Mouse (Mus musculus) intestine, embryonic 16.5 days (tissue): ENCODE measurements at regions not wholly inside any gene's neighbourhood (a gene's known extent, or its start where the extent isn't known, plus 50 kb on each side); places are given as distances from the start of the nearest gene placed in this dataset.

Experiments used
- ATAC-seq: fragments of 200-750 bp; cut with Nextera tagmentation; 2 replicates; pipeline ENCODE4 v1.8.0; 2017; ENCODE audit warnings: moderate TSS enrichment, moderate library complexity
- H3K27ac ChIP-seq: fragments of 300-500 bp; sonication (generic); 2 replicates; pipeline ENCODE4 v1.5.1; 2014; ENCODE audit warnings: mild to moderate bottlenecking, low read length
- H3K27me3 ChIP-seq: fragments of 300-500 bp; sonication (generic); replicated peaks from 2 replicates; pipeline ENCODE4 v1.6.1; 2014; ENCODE audit warnings: low read length, control low read depth, mixed read lengths; ENCODE audit not compliant: control insufficient read depth, insufficient read depth
- H3K36me3 ChIP-seq: fragments of 300-500 bp; sonication (generic); 2 replicates; pipeline ENCODE4 v1.6.1; 2014; ENCODE audit warnings: low read length, control low read depth; ENCODE audit not compliant: control insufficient read depth, insufficient read depth
- H3K4me1 ChIP-seq: fragments of 300-500 bp; sonication (generic); 2 replicates; pipeline ENCODE4 v1.6.1; 2014; ENCODE audit warnings: low read length, control low read depth, mixed read lengths; ENCODE audit not compliant: control insufficient read depth, insufficient read depth
- H3K4me2 ChIP-seq: fragments of 300-500 bp; sonication (generic); 2 replicates; pipeline ENCODE4 v1.6.1; 2014; ENCODE audit warnings: low read depth, low read length, control low read depth
- H3K4me3 ChIP-seq: fragments of 300-500 bp; sonication (generic); 2 replicates; pipeline ENCODE4 v1.5.1; 2014; ENCODE audit warnings: mild to moderate bottlenecking, low read length
- H3K9ac ChIP-seq: fragments of 300-500 bp; sonication (generic); 2 replicates; pipeline ENCODE4 v1.6.1; 2014; ENCODE audit warnings: low read depth, low read length
- H3K9me3 ChIP-seq: fragments of 300-500 bp; sonication (generic); 2 replicates; pipeline ENCODE4 v1.6.1; 2016; ENCODE audit warnings: low read length, control low read depth; ENCODE audit not compliant: control insufficient read depth
- WGBS: fragments of 180-500 bp; shearing (Covaris S2); extraction: QIAGEN DNeasy Blood & Tissue Kit; methylation state at CpG from one replicate; pipeline ENCODE4 v1.1.7; 2014; 5-methylcytosine and 5-hydroxymethylcytosine counted together

DNA sequence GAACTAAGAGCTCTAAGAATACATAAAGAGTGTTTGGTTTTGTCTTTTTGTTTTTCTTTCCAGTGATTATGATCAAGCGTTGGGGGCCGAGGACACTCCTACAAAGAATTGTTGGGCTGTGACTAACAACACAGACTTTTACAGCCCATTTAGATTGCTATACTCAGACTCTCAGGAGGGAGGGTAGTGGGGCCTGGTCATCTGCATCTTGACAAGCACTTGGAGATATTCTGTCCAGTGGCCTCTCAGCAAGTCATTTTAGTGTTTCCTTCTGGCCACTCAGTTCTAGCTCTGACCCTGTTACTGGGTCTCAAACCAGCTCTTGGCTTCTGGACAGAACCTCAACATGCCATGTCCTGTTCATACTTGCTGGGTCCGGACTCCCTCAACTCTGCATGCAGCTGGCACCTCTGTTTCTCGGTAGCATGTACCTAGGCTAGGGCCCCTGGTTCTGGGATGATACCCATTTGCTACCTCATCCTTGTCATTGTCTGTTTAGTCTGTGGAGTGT is 279.6 kb downstream of the Gm49356 start:
- Histone ChIP-seq H3K9ac (no peak overlapping the region), H3K4me1 (no peaks in the 10 kb centered on the region), H3K9me3 (no peaks in the 10 kb centered on the region), H3K27ac (no peak overlapping the region), H3K27me3 (no peaks in the 10 kb centered on the region), H3K4me3 (no peak overlapping the region), H3K36me3 (no peaks in the 10 kb centered on the region), H3K4me2 (no peak overlapping the region)
- WGBS, result 87% methylated on average over 4 of the region's 4 CpGs
- no peak for ATAC-seq

- 86% methylated on average over 12 of the region's 12 CpGs for WGBS
- Histone ChIP-seq H3K4me3 (no peak overlapping the region), H3K4me2 (no peak overlapping the region), H3K9me3 (no peaks in the 10 kb centered on the region), H3K9ac (no peak overlapping the region), H3K27me3 (no peaks in the 10 kb centered on the region), H3K36me3 (no peaks in the 10 kb centered on the region), H3K4me1 (no peaks in the 10 kb centered on the region), H3K27ac (no peak overlapping the region)
- no peak for ATAC-seq
Observed at GRCm38 (mm10) chr15:59169237-59169797, 280.2 kb downstream of the Gm49356 start.

DNA sequence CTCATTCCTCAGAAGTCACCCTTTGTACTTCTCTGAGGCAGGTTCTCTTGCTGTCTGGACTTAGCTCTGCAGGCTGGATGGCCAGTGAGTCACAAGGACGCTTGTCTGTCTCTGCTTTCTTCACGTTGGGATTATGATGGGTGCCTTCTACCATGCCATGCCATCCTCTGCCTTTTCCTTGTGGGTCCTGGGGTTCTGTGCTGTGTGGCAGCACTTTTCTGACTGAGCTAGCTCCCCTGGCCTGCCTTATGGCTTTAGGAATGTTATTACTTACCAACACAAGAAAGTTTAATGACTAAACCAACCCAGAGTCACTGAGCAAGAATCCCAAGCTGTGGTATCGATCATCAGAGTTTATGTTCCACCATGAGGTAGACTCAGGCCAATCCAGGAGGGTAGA is 280.7 kb downstream of the Gm49356 start:
- Histone ChIP-seq H3K4me2 (no peak overlapping the region), H3K9me3 (no peaks in the 10 kb centered on the region), H3K27me3 (no peaks in the 10 kb centered on the region), H3K9ac (no peak overlapping the region), H3K4me3 (no peak overlapping the region), H3K27ac (no peak overlapping the region), H3K4me1 (no peaks in the 10 kb centered on the region; the same call in 1 of the 2 replicates), H3K36me3 (no peaks in the 10 kb centered on the region)
- no peak for ATAC-seq
- 84% methylated on average over 3 of the region's 3 CpGs for WGBS

GRCm38 (mm10) chr15:59171120-59171519 is 282.0 kb downstream of the Gm49356 start:
- Histone ChIP-seq H3K4me2 (no peak overlapping the region), H3K27me3 (no peaks in the 10 kb centered on the region), H3K27ac (no peak overlapping the region), H3K9ac (no peak overlapping the region), H3K9me3 (no peaks in the 10 kb centered on the region), H3K36me3 (no peaks in the 10 kb centered on the region), H3K4me3 (no peak overlapping the region), H3K4me1 (no peaks in the 10 kb centered on the region; the same call in 1 of the 2 replicates)
- ATAC-seq, result no peak
- WGBS, result 28% methylated on average over 6 of the region's 6 CpGs

- no peak for ATAC-seq
- H3K27ac ChIP-seq, result 0 out of 2 replicates have a peak overlapping the region, but pooled peaks have one; percentile 24
Observed at GRCm38 (mm10) chr15:59173452-59174245, 284.6 kb downstream of the Gm49356 start.

GRCm38 (mm10) chr15:59174246-59174751 is 285.2 kb downstream of the Gm49356 start:
- no peak for ATAC-seq
- Histone ChIP-seq H3K27ac (0 out of 2 replicates have a peak overlapping the region, but pooled peaks have one; percentile 24), H3K4me3 (no peak overlapping the region)

More at GRCm38 (mm10) chr15:59173452-59174245, 284.6 kb downstream of the Gm49356 start:
- Histone ChIP-seq H3K4me1 (no peaks in the 10 kb centered on the region; the same call in 1 of the 2 replicates), H3K27me3 (no peaks in the 10 kb centered on the region), H3K4me3 (no peak overlapping the region), H3K9me3 (no peaks in the 10 kb centered on the region), H3K36me3 (no peaks in the 10 kb centered on the region), H3K9ac (no peak overlapping the region), H3K4me2 (no peak overlapping the region)
- 79% methylated on average over 21 of the region's 21 CpGs for WGBS

GRCm38 (mm10) chr15:59174893-59175531 is 285.9 kb downstream of the Gm49356 start:
- Histone ChIP-seq H3K36me3 (no peaks in the 10 kb centered on the region), H3K27me3 (no peaks in the 10 kb centered on the region), H3K4me1 (no peaks in the 10 kb centered on the region; the same call in 1 of the 2 replicates), H3K9me3 (no peaks in the 10 kb centered on the region), H3K4me3 (no peak overlapping the region), H3K27ac (no peak overlapping the region), H3K4me2 (no peak overlapping the region), H3K9ac (no peak overlapping the region)
- 55% methylated on average over 8 of the region's 8 CpGs for WGBS
- no peak for ATAC-seq

More at GRCm38 (mm10) chr15:59174246-59174751, 285.2 kb downstream of the Gm49356 start:
- H3K4me1 ChIP-seq, result no peaks in the 10 kb centered on the region; the same call in 1 of the 2 replicates
- H3K4me2 ChIP-seq, result no peak overlapping the region
- H3K36me3 ChIP-seq, result no peaks in the 10 kb centered on the region
- H3K9ac ChIP-seq, result no peak overlapping the region
- H3K9me3 ChIP-seq, result no peaks in the 10 kb centered on the region
- no peaks in the 10 kb centered on the region for H3K27me3 ChIP-seq
- WGBS, result 56% methylated on average over 7 of the region's 7 CpGs

GRCm38 (mm10) chr15:59180076-59180475 is 291.0 kb downstream of the Gm49356 start:
- Histone ChIP-seq H3K27ac (no peak overlapping the region), H3K4me3 (no peak overlapping the region), H3K9ac (no peak overlapping the region), H3K27me3 (no peaks in the 10 kb centered on the region), H3K4me1 (no peaks in the 10 kb centered on the region), H3K4me2 (no peak overlapping the region), H3K36me3 (no peaks in the 10 kb centered on the region), H3K9me3 (no peaks in the 10 kb centered on the region)
- WGBS, result 89% methylated on average over 3 of the region's 3 CpGs
- ATAC-seq, result no peak

GRCm38 (mm10) chr15:59184461-59184860 is 295.4 kb downstream of the Gm49356 start:
- H3K4me1 ChIP-seq, result no peaks in the 10 kb centered on the region
- no peak overlapping the region for H3K4me2 ChIP-seq
- no peaks in the 10 kb centered on the region for H3K36me3 ChIP-seq
- no peaks in the 10 kb centered on the region for H3K9me3 ChIP-seq
- no peak overlapping the region for H3K4me3 ChIP-seq
- H3K9ac ChIP-seq, result no peak overlapping the region
- WGBS, result 77% methylated on average over 9 of the region's 9 CpGs
- H3K27me3 ChIP-seq, result no peaks in the 10 kb centered on the region
- H3K27ac ChIP-seq, result no peak overlapping the region
- no peak for ATAC-seq
